Mouse (Mus musculus) C2C12 (cell line): ENCODE measurements around the gene Prickle2.

Experiments
- CEBPB ChIP-seq: IDR thresholded peaks from one replicate; pipeline ENCODE4 v1.6.1; 2011; ENCODE audit warnings: low read depth, mild to moderate bottlenecking, control low read depth, moderate library complexity
- CTCF ChIP-seq: IDR thresholded peaks from one replicate; pipeline ENCODE4 v1.5.1; 2011; ENCODE audit not compliant: control insufficient read depth, insufficient read depth, insufficient read length

DNA sequence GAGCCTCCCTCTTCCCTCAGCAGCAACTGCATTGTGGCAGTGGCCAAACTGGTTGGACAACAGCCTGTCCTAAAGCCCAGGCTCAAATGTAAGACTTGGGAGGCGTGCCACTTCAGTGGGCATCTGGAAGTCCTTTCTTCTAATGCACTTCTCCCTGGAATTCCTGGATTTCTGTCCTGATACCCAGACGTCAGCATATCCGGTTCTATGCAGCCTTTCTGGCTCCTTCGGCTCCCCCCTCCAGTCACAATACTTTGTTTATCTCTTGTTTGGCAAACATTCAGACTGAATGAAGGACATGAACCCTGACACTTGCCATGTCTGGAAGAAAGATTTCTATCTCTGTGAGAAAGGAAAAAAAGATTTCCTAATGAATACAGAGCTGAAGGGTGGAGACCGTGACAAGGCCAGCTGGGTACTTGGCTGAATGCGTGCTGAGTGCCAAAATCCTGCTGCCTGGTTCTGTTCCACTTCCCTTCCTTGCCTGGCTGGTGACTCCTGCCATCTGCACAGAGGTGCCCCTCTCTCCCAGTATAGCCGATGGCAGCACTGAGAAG is 241.1 kb downstream of the Prickle2 start:
- no peak for TF ChIP-seq CTCF
- TF ChIP-seq CEBPB, result no peak
